Mouse (Mus musculus): ENCODE results near the gene Olfr1175-ps. TPM values are rescaled to one million over a fixed set of nuclear protein-coding genes. Genes with fewer than 3 reads are reported as not detected.

The Olfr1175-ps gene
- not detected for polyA plus RNA-seq (2014; fragmentation: Illumina TruSeq; extraction: RNeasy Lipid Tissue Mini Kit (QIAGEN cat#74804); ENCODE audit: low read depth, low replicate concordance)

GRCm38 (mm10) chr2:88327115-88327514 lies at the start of gene Olfr1175-ps:
Gene Olfr1175-ps (minus strand): TSS chr2:88327215.

GRCm38 (mm10) chr2:88346392-88346791 lies 19.4 kb upstream of the Olfr1175-ps start, which contains the start of gene Olfr1177-ps:
Gene Olfr1177-ps (minus strand): TSS chr2:88346492.

GRCm38 (mm10) chr2:88336421-88336820 lies 9.4 kb upstream of the Olfr1175-ps start, which contains the start of gene Olfr1176:
Gene Olfr1176 (plus strand): TSS chr2:88336721.

GRCm38 (mm10) chr2:88315035-88315434 lies 12.0 kb downstream of the Olfr1175-ps start, which contains the start of gene Olfr1174-ps:
Gene Olfr1174-ps (minus strand): TSS chr2:88315135.

GRCm38 (mm10) chr2:88279775-88280174 lies 47.2 kb downstream of the Olfr1175-ps start, which contains the start of gene Olfr1173:
Gene Olfr1173 (minus strand): TSS chr2:88279875.

Other genes with a start within 250 kb of the Olfr1175-ps start
- gene Olfr1164, start 233.2 kb downstream of the Olfr1175-ps start, polyA plus RNA-seq (2014; fragmentation: Illumina TruSeq; extraction: RNeasy Lipid Tissue Mini Kit (QIAGEN cat#74804); ENCODE audit: low read depth, low replicate concordance) = not detected
- gene Olfr1166, start 198.9 kb downstream of the Olfr1175-ps start, polyA plus RNA-seq (2014; fragmentation: Illumina TruSeq; extraction: RNeasy Lipid Tissue Mini Kit (QIAGEN cat#74804); ENCODE audit: low read depth, low replicate concordance) = not detected
- not detected for gene Olfr1167, start 172.0 kb downstream of the Olfr1175-ps start, polyA plus RNA-seq (2014; fragmentation: Illumina TruSeq; extraction: RNeasy Lipid Tissue Mini Kit (QIAGEN cat#74804); ENCODE audit: low read depth, low replicate concordance)
- gene Olfr1168, start 145.3 kb downstream of the Olfr1175-ps start, polyA plus RNA-seq (2014; fragmentation: Illumina TruSeq; extraction: RNeasy Lipid Tissue Mini Kit (QIAGEN cat#74804); ENCODE audit: low read depth, low replicate concordance) = not detected
- gene Olfr1170, start 98.9 kb downstream of the Olfr1175-ps start, polyA plus RNA-seq (2014; fragmentation: Illumina TruSeq; extraction: RNeasy Lipid Tissue Mini Kit (QIAGEN cat#74804); ENCODE audit: low read depth, low replicate concordance) = not detected
- not detected for gene Olfr1173, start 47.3 kb downstream of the Olfr1175-ps start, polyA plus RNA-seq (2014; fragmentation: Illumina TruSeq; extraction: RNeasy Lipid Tissue Mini Kit (QIAGEN cat#74804); ENCODE audit: low read depth, low replicate concordance)
- gene Olfr1174-ps, start 12.1 kb downstream of the Olfr1175-ps start, polyA plus RNA-seq (2014; fragmentation: Illumina TruSeq; extraction: RNeasy Lipid Tissue Mini Kit (QIAGEN cat#74804); ENCODE audit: low read depth, low replicate concordance) = not detected
- gene Olfr1176, start 9.5 kb upstream of the Olfr1175-ps start, polyA plus RNA-seq (2014; fragmentation: Illumina TruSeq; extraction: RNeasy Lipid Tissue Mini Kit (QIAGEN cat#74804); ENCODE audit: low read depth, low replicate concordance) = not detected
- not detected for gene Olfr1177-ps, start 19.3 kb upstream of the Olfr1175-ps start, polyA plus RNA-seq (2014; fragmentation: Illumina TruSeq; extraction: RNeasy Lipid Tissue Mini Kit (QIAGEN cat#74804); ENCODE audit: low read depth, low replicate concordance)
- gene Olfr1178, start 59.8 kb upstream of the Olfr1175-ps start, polyA plus RNA-seq (2014; fragmentation: Illumina TruSeq; extraction: RNeasy Lipid Tissue Mini Kit (QIAGEN cat#74804); ENCODE audit: low read depth, low replicate concordance) = not detected
- not detected for gene Olfr1179, start 79.2 kb upstream of the Olfr1175-ps start, polyA plus RNA-seq (2014; fragmentation: Illumina TruSeq; extraction: RNeasy Lipid Tissue Mini Kit (QIAGEN cat#74804); ENCODE audit: low read depth, low replicate concordance)
- gene Olfr1180, start 91.9 kb upstream of the Olfr1175-ps start, polyA plus RNA-seq (2014; fragmentation: Illumina TruSeq; extraction: RNeasy Lipid Tissue Mini Kit (QIAGEN cat#74804); ENCODE audit: low read depth, low replicate concordance) = not detected
- not detected for gene Olfr1181, start 99.0 kb upstream of the Olfr1175-ps start, polyA plus RNA-seq (2014; fragmentation: Illumina TruSeq; extraction: RNeasy Lipid Tissue Mini Kit (QIAGEN cat#74804); ENCODE audit: low read depth, low replicate concordance)
- gene Gm13757, start 121.9 kb upstream of the Olfr1175-ps start, polyA plus RNA-seq (2014; fragmentation: Illumina TruSeq; extraction: RNeasy Lipid Tissue Mini Kit (QIAGEN cat#74804); ENCODE audit: low read depth, low replicate concordance) = not detected
- not detected for gene Olfr1183, start 127.7 kb upstream of the Olfr1175-ps start, polyA plus RNA-seq (2014; fragmentation: Illumina TruSeq; extraction: RNeasy Lipid Tissue Mini Kit (QIAGEN cat#74804); ENCODE audit: low read depth, low replicate concordance)
- not detected for gene Olfr1184, start 156.4 kb upstream of the Olfr1175-ps start, polyA plus RNA-seq (2014; fragmentation: Illumina TruSeq; extraction: RNeasy Lipid Tissue Mini Kit (QIAGEN cat#74804); ENCODE audit: low read depth, low replicate concordance)
- gene Olfr1185-ps1, start 166.1 kb upstream of the Olfr1175-ps start, polyA plus RNA-seq (2014; fragmentation: Illumina TruSeq; extraction: RNeasy Lipid Tissue Mini Kit (QIAGEN cat#74804); ENCODE audit: low read depth, low replicate concordance) = not detected
- not detected for gene Olfr1186, start 191.3 kb upstream of the Olfr1175-ps start, polyA plus RNA-seq (2014; fragmentation: Illumina TruSeq; extraction: RNeasy Lipid Tissue Mini Kit (QIAGEN cat#74804); ENCODE audit: low read depth, low replicate concordance)
- not detected for gene Olfr1188, start 229.7 kb upstream of the Olfr1175-ps start, polyA plus RNA-seq (2014; fragmentation: Illumina TruSeq; extraction: RNeasy Lipid Tissue Mini Kit (QIAGEN cat#74804); ENCODE audit: low read depth, low replicate concordance)